Mouse (Mus musculus) intestine, embryonic 16.5 days (tissue): ENCODE measurements around the gene Jakmip3. TPM values are rescaled to one million over a fixed set of nuclear protein-coding genes. Genes with fewer than 3 reads are reported as not detected.

Experiments used
- ATAC-seq: fragments of 200-750 bp; cut with Nextera tagmentation; 2 replicates; pipeline ENCODE4 v1.8.0; 2017; ENCODE audit warnings: moderate TSS enrichment, moderate library complexity
- H3K27ac ChIP-seq: fragments of 300-500 bp; sonication (generic); 2 replicates; pipeline ENCODE4 v1.5.1; 2014; ENCODE audit warnings: mild to moderate bottlenecking, low read length
- H3K27me3 ChIP-seq: fragments of 300-500 bp; sonication (generic); replicated peaks from 2 replicates; pipeline ENCODE4 v1.6.1; 2014; ENCODE audit warnings: low read length, control low read depth, mixed read lengths; ENCODE audit not compliant: control insufficient read depth, insufficient read depth
- H3K36me3 ChIP-seq: fragments of 300-500 bp; sonication (generic); 2 replicates; pipeline ENCODE4 v1.6.1; 2014; ENCODE audit warnings: low read length, control low read depth; ENCODE audit not compliant: control insufficient read depth, insufficient read depth
- H3K4me1 ChIP-seq: fragments of 300-500 bp; sonication (generic); 2 replicates; pipeline ENCODE4 v1.6.1; 2014; ENCODE audit warnings: low read length, control low read depth, mixed read lengths; ENCODE audit not compliant: control insufficient read depth, insufficient read depth
- H3K4me2 ChIP-seq: fragments of 300-500 bp; sonication (generic); 2 replicates; pipeline ENCODE4 v1.6.1; 2014; ENCODE audit warnings: low read depth, low read length, control low read depth
- H3K4me3 ChIP-seq: fragments of 300-500 bp; sonication (generic); 2 replicates; pipeline ENCODE4 v1.5.1; 2014; ENCODE audit warnings: mild to moderate bottlenecking, low read length
- H3K9ac ChIP-seq: fragments of 300-500 bp; sonication (generic); 2 replicates; pipeline ENCODE4 v1.6.1; 2014; ENCODE audit warnings: low read depth, low read length
- H3K9me3 ChIP-seq: fragments of 300-500 bp; sonication (generic); 2 replicates; pipeline ENCODE4 v1.6.1; 2016; ENCODE audit warnings: low read length, control low read depth; ENCODE audit not compliant: control insufficient read depth
- WGBS: fragments of 180-500 bp; shearing (Covaris S2); extraction: QIAGEN DNeasy Blood & Tissue Kit; methylation state at CpG from one replicate; pipeline ENCODE4 v1.1.7; 2014; 5-methylcytosine and 5-hydroxymethylcytosine counted together
- polyA plus RNA-seq: library from polyadenylated mRNA; unstranded; fragments of >200 nt; fragmentation: Nextera tagmentation; extraction: Ambion mirVana; gene quantifications from 2 replicates; pipeline ENCODE4 v1.2.1, GENCODE M21; 2015

Gene Jakmip3
- polyA plus RNA-seq, 1 experiment from 2014 or later, result 0.10 TPM

GRCm38 (mm10) chr7:139094761-139095160 lies 154.2 kb downstream of the Jakmip3 start:
- WGBS, result 85% methylated on average over 6 of the region's 6 CpGs

DNA sequence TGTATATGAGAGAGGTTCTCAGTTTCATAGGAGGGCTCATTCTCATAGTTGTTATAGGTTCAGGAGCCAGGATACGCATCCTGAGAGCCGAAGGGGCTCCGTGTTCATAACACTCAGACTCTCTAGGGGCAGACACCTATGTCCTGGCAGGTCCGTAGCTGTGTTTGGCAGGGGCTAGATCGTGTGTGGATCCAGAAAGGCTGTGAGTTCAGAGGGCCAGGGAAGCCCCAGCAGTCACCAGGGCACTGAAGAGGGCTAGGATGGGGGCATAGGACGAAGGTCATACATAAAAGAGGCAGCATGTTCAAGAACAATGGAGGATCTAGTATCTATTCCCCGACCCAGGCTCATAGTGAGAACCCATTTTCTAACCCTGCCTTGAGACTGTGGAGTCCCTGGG lies 154.8 kb downstream of the Jakmip3 start:
- Histone ChIP-seq H3K4me2 (no peak overlapping the region), H3K27ac (no peak overlapping the region), H3K9ac (no peak overlapping the region), H3K4me1 (no peaks in the 10 kb centered on the region), H3K9me3 (no peaks in the 10 kb centered on the region), H3K4me3 (no peak overlapping the region), H3K27me3 (no peaks in the 10 kb centered on the region), H3K36me3 (no peaks in the 10 kb centered on the region)
- no peak for ATAC-seq
- 82% methylated on average over 7 of the region's 7 CpGs for WGBS

More at GRCm38 (mm10) chr7:139094761-139095160, 154.2 kb downstream of the Jakmip3 start:
- H3K4me1 ChIP-seq, result no peaks in the 10 kb centered on the region
- H3K9ac ChIP-seq, result no peak overlapping the region
- H3K4me2 ChIP-seq, result no peak overlapping the region
- H3K36me3 ChIP-seq, result no peaks in the 10 kb centered on the region
- no peak for ATAC-seq
- H3K27me3 ChIP-seq, result no peaks in the 10 kb centered on the region
- no peaks in the 10 kb centered on the region for H3K9me3 ChIP-seq
- H3K27ac ChIP-seq, result no peak overlapping the region
- H3K4me3 ChIP-seq, result no peak overlapping the region

GRCm38 (mm10) chr7:139096399-139096798 lies 155.9 kb downstream of the Jakmip3 start:
- WGBS, result 83% methylated on average over 6 of the region's 6 CpGs
- H3K27ac ChIP-seq, result no peak overlapping the region
- H3K9me3 ChIP-seq, result no peaks in the 10 kb centered on the region
- H3K9ac ChIP-seq, result no peak overlapping the region
- no peak for ATAC-seq
- H3K4me3 ChIP-seq, result no peak overlapping the region
- H3K4me2 ChIP-seq, result no peak overlapping the region
- no peaks in the 10 kb centered on the region for H3K27me3 ChIP-seq
- H3K36me3 ChIP-seq, result no peaks in the 10 kb centered on the region
- no peaks in the 10 kb centered on the region for H3K4me1 ChIP-seq

DNA sequence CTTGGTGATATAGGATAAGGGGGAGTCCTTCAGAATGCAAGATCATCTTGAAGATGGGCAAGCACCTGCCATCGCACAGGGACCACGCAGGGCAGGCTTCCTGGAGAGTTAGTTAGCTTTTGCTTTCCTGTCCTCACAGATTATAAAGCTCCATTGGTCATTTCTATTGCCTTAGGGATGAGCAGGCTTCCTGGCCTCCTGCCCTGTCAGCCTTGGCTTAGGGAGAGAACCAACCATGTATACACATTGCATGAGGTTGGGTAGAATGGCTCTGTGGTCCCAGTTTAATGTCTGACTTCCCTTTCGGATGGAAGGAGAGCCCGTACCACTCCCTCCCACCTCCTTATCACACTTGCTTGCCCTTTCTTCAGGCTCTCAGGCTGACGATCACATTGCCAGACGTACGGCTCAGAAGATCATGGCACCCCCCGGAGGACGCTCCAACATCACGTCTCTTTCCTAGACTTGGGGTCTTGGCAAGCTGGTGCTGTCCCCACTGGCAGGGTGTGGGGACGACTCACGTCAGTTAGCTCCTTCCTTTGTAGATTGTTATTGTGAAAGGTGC lies 160.1 kb downstream of the Jakmip3 start:
- 70% methylated on average over 12 of the region's 12 CpGs for WGBS

GRCm38 (mm10) chr7:139101286-139101804 lies 160.8 kb downstream of the Jakmip3 start:
- H3K4me2 ChIP-seq, result no peak overlapping the region
- H3K36me3 ChIP-seq, result no peaks in the 10 kb centered on the region
- H3K9ac ChIP-seq, result no peak overlapping the region
- H3K4me3 ChIP-seq, result no peak overlapping the region
- H3K9me3 ChIP-seq, result no peaks in the 10 kb centered on the region
- H3K4me1 ChIP-seq, result no peaks in the 10 kb centered on the region
- WGBS, result 74% methylated on average over 10 of the region's 10 CpGs
- H3K27ac ChIP-seq, result no peak overlapping the region
- no peak for ATAC-seq
- H3K27me3 ChIP-seq, result no peaks in the 10 kb centered on the region

More for the DNA sequence above, 160.1 kb downstream of the Jakmip3 start:
- H3K36me3 ChIP-seq, result no peaks in the 10 kb centered on the region
- no peak overlapping the region for H3K27ac ChIP-seq
- no peaks in the 10 kb centered on the region for H3K9me3 ChIP-seq
- H3K4me1 ChIP-seq, result no peaks in the 10 kb centered on the region
- no peaks in the 10 kb centered on the region for H3K27me3 ChIP-seq
- no peak overlapping the region for H3K4me2 ChIP-seq
- ATAC-seq, result no peak
- H3K9ac ChIP-seq, result no peak overlapping the region
- no peak overlapping the region for H3K4me3 ChIP-seq

DNA sequence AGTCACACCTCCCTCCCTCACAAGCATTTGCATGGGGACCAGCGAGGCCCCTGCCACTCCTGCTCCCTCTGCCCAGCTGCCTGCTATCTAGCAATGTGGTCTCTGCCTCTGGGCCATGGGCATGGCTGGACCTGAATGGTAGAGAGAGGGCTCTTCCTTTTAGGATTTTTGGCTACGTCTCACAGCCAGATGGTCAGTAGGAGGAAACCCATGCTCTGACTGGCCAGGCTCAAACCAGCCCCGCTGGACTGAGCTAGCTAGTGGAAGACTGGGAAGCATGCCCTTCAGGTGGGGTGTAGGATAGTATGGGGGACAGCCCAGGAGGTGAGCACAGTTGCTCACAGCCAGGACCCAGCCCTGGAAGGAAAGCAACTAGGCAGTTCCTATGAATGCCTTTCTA lies 161.3 kb downstream of the Jakmip3 start:
- 80% methylated on average over 3 of the region's 3 CpGs for WGBS
- H3K4me3 ChIP-seq, result no peak overlapping the region
- H3K9me3 ChIP-seq, result no peaks in the 10 kb centered on the region
- no peak overlapping the region for H3K4me2 ChIP-seq
- H3K27ac ChIP-seq, result no peak overlapping the region
- H3K27me3 ChIP-seq, result no peaks in the 10 kb centered on the region
- no peak overlapping the region for H3K9ac ChIP-seq
- no peak for ATAC-seq
- no peaks in the 10 kb centered on the region for H3K4me1 ChIP-seq
- H3K36me3 ChIP-seq, result no peaks in the 10 kb centered on the region

GRCm38 (mm10) chr7:139103960-139104381 lies 163.4 kb downstream of the Jakmip3 start:
- H3K9ac ChIP-seq, result no peak overlapping the region
- no peak for ATAC-seq
- WGBS, result 56% methylated on average over 10 of the region's 10 CpGs
- no peak overlapping the region for H3K4me2 ChIP-seq
- H3K9me3 ChIP-seq, result no peaks in the 10 kb centered on the region
- no peak overlapping the region for H3K4me3 ChIP-seq
- no peaks in the 10 kb centered on the region for H3K4me1 ChIP-seq
- no peak overlapping the region for H3K27ac ChIP-seq
- H3K36me3 ChIP-seq, result no peaks in the 10 kb centered on the region
- H3K27me3 ChIP-seq, result no peaks in the 10 kb centered on the region

GRCm38 (mm10) chr7:139105076-139105475 lies 164.5 kb downstream of the Jakmip3 start:
- Histone ChIP-seq H3K27ac (no peak overlapping the region), H3K27me3 (no peaks in the 10 kb centered on the region), H3K4me3 (no peak overlapping the region), H3K36me3 (no peaks in the 10 kb centered on the region), H3K9ac (no peak overlapping the region), H3K9me3 (no peaks in the 10 kb centered on the region), H3K4me1 (no peaks in the 10 kb centered on the region), H3K4me2 (no peak overlapping the region)
- no peak for ATAC-seq
- WGBS, result 86% methylated on average over 5 of the region's 5 CpGs

DNA sequence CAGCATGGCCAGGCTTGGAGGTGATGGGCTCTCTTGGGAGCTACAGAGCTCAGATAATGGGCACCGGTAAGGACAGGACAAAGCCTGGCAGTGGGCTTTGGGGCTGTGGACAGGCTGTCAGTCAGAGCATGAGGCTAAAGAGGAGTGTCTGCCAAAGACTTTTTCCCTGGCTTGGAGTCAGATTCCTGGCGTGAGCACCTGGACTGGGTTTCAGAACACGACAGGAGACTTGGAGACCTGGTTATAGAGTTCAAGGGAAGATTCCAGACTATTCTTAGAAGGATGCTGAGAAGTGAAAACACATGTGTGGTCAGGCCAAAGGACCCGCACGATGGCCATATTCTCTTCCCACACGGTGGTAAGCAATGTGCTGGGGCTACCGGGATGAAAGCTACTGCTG lies 165.2 kb downstream of the Jakmip3 start:
- H3K4me1 ChIP-seq, result no peaks in the 10 kb centered on the region
- H3K27ac ChIP-seq, result no peak overlapping the region
- H3K36me3 ChIP-seq, result no peaks in the 10 kb centered on the region
- H3K27me3 ChIP-seq, result no peaks in the 10 kb centered on the region
- no peaks in the 10 kb centered on the region for H3K9me3 ChIP-seq
- no peak overlapping the region for H3K4me2 ChIP-seq
- no peak overlapping the region for H3K9ac ChIP-seq
- ATAC-seq, result no peak
- WGBS, result 82% methylated on average over 7 of the region's 7 CpGs
- H3K4me3 ChIP-seq, result no peak overlapping the region
